Mouse (Mus musculus) brain, embryonic 18.5 days (tissue): ENCODE data around the gene Opcml.

Source experiments
- DNase-seq: peaks from one replicate; pipeline ENCODE4 v3.0.0-alpha.2; 2012; ENCODE audit warnings: low read depth, low spot score

Opcml gene

GRCm38 (mm10) chr9:28003131-28003530 is 212.6 kb downstream of the Opcml start:
- no peak for DNase-seq

- no peak for DNase-seq
Observed at GRCm38 (mm10) chr9:28011483-28011882, 220.9 kb downstream of the Opcml start.

- DNase-seq = no peak
Observed at GRCm38 (mm10) chr9:28012664-28013063, 222.1 kb downstream of the Opcml start.

- DNase-seq = no peak
Observed at GRCm38 (mm10) chr9:28013192-28013591, 222.6 kb downstream of the Opcml start.

- DNase-seq = no peak
Observed at GRCm38 (mm10) chr9:28028156-28028555, 237.6 kb downstream of the Opcml start.

- no peak for DNase-seq
Observed at GRCm38 (mm10) chr9:28028788-28029393, 238.3 kb downstream of the Opcml start.

GRCm38 (mm10) chr9:28049157-28049556 is 258.6 kb downstream of the Opcml start:
- no peak for DNase-seq

GRCm38 (mm10) chr9:28057171-28057845 is 266.7 kb downstream of the Opcml start:
- peak; percentile 12 for DNase-seq

GRCm38 (mm10) chr9:28065126-28065525 is 274.6 kb downstream of the Opcml start:
- DNase-seq = no peak

- no peak for DNase-seq
Observed at GRCm38 (mm10) chr9:28080694-28081093, 290.1 kb downstream of the Opcml start.

- DNase-seq = no peak
Observed at GRCm38 (mm10) chr9:28083754-28084153, 293.2 kb downstream of the Opcml start.

GRCm38 (mm10) chr9:28084273-28084726 is 293.7 kb downstream of the Opcml start:
- no peak for DNase-seq

GRCm38 (mm10) chr9:28091395-28091794 is 300.8 kb downstream of the Opcml start:
- DNase-seq = no peak

- DNase-seq = no peak
Observed at GRCm38 (mm10) chr9:28094722-28095121, 304.1 kb downstream of the Opcml start.

- no peak for DNase-seq
Observed at GRCm38 (mm10) chr9:28096204-28096603, 305.6 kb downstream of the Opcml start.

- no peak for DNase-seq
Observed at GRCm38 (mm10) chr9:28101981-28102380, 311.4 kb downstream of the Opcml start.

- DNase-seq = no peak
Observed at GRCm38 (mm10) chr9:28121858-28122257, 331.3 kb downstream of the Opcml start.

- no peak for DNase-seq
Observed at GRCm38 (mm10) chr9:28128735-28129134, 338.2 kb downstream of the Opcml start.

- no peak for DNase-seq
Observed at GRCm38 (mm10) chr9:28131521-28131920, 340.9 kb downstream of the Opcml start.

GRCm38 (mm10) chr9:28136614-28137013 is 346.0 kb downstream of the Opcml start:
- no peak for DNase-seq

GRCm38 (mm10) chr9:28139957-28140597 is 349.5 kb downstream of the Opcml start:
- no peak for DNase-seq

GRCm38 (mm10) chr9:28149507-28149906 is 358.9 kb downstream of the Opcml start:
- no peak for DNase-seq

- no peak for DNase-seq
Observed at GRCm38 (mm10) chr9:28153748-28154147, 363.2 kb downstream of the Opcml start.
